Comparison of ENCODE assay signal across 8 mouse cellular contexts in genomic region chr14:108912021-108912875, GRCm38 (mm10). TPM values are rescaled to one million over a fixed set of nuclear protein-coding genes. Genes with fewer than 3 reads are reported as not detected.
DNase-seq lines count a peak whose midpoint lies in the region; ATAC-seq lines count a peak whose summit lies in the region.

No protein-coding gene starts in this region.

- H3K4me2 ChIP-seq in stomach, embryonic 16.5 days (ENCODE audit: low read depth, low read length): peak overlapping the region; percentile 52

- H3K4me1 ChIP-seq in midbrain, embryonic 10.5 days: peaks cover 40% of the 10 kb centered on the region
- 0 out of 2 replicates have a peak, but pooled peaks cover 10% of the 10 kb centered on the region for H3K4me1 ChIP-seq in stomach, embryonic 16.5 days (ENCODE audit: control insufficient read depth, insufficient read depth, low read length)

- intact Hi-C loops in heart, postnatal 36 days (cut with DNase I): no loop called here

- no peak overlapping the region for H3K9ac ChIP-seq in stomach, embryonic 16.5 days (ENCODE audit: low read length)

- ATAC-seq in stomach, embryonic 16.5 days (ENCODE audit: insufficient read depth, low FRiP score): no peak
- ATAC-seq in erythroid progenitor cell, adult 5-6 weeks (replicated peaks; ENCODE audit: low FRiP score, poor library complexity, severe bottlenecking): no peak

- no peaks in the 10 kb centered on the region for H3K36me3 ChIP-seq in midbrain, embryonic 10.5 days
- H3K36me3 ChIP-seq in stomach, embryonic 16.5 days (ENCODE audit: control insufficient read depth, insufficient read depth, low read length): no peaks in the 10 kb centered on the region

- WGBS in midbrain, embryonic 10.5 days: 2% methylated on average over 24 of the region's 24 CpGs
- 5% methylated on average over 24 of the region's 24 CpGs for whole genome bisulfite sequencing in stomach, embryonic 16.5 days

- DNase-seq in heart, adult 11 months: peak; percentile 80
- no peak for DNase-seq in heart, postnatal 36 days
- peak; percentile 87 to 88 for DNase-seq in cerebellum, postnatal 25 days
- DNase-seq in frontal cortex, postnatal 36 days (ENCODE audit: low spot score in 2 of 2): peak; percentile 63 to 66
- DNase-seq in kidney, postnatal 36 days: peak; percentile 19 to 58
- DNase-seq in midbrain, embryonic 10.5 days (ENCODE audit: low spot score): peak; percentile 41

- H3K27me3 ChIP-seq in midbrain, embryonic 10.5 days (ENCODE audit: low read depth, poor library complexity, severe bottlenecking): peaks cover 28% of the 10 kb centered on the region
- H3K27me3 ChIP-seq in stomach, embryonic 16.5 days (ENCODE audit: control insufficient read depth, insufficient read depth, low read length): peaks cover 24% of the 10 kb centered on the region

- H3K4me3 ChIP-seq in midbrain, embryonic 10.5 days: peak overlapping the region; percentile 63
- H3K4me3 ChIP-seq in stomach, embryonic 16.5 days (replicated peaks; ENCODE audit: low read length): peak overlapping the region; percentile 44

- H3K9me3 ChIP-seq in midbrain, embryonic 10.5 days (replicated peaks): no peaks in the 10 kb centered on the region
- no peaks in the 10 kb centered on the region for H3K9me3 ChIP-seq in stomach, embryonic 16.5 days (replicated peaks; ENCODE audit: control insufficient read depth, low read length)

- peak overlapping the region; percentile 81 for H3K27ac ChIP-seq in midbrain, embryonic 10.5 days (replicated peaks)
- H3K27ac ChIP-seq in stomach, embryonic 16.5 days (ENCODE audit: low read length): no peak overlapping the region

RNA-seq across cellular contexts. Expression of gene Slitrk1, which starts 1.7 kb away (rescaled TPM):
- not detected for total RNA-seq in heart, postnatal 36 days (2021)
- polyA plus RNA-seq in midbrain, embryonic 10.5 days (2016; fragmentation: Nextera tagmentation; extraction: Ambion mirVana): 2.0 and 5.4 TPM in 2 replicates
- polyA plus RNA-seq in stomach, embryonic 16.5 days (2015; fragmentation: Nextera tagmentation; extraction: Ambion mirVana): 0.75 and 1.2 TPM in 2 replicates
- total RNA-seq in erythroid progenitor cell, adult 5-6 weeks (2015; ENCODE audit: low replicate concordance): not detected in 2 replicates
- not detected in 2 replicates for total RNA-seq in erythroid progenitor cell, adult 5-6 weeks (2017; ENCODE audit: low replicate concordance)

Comparison
In these comparisons a context has a peak if more than half of its experiments do, and no peak if none do; other contexts are left out.
1. DNase-seq: peak in heart, adult 11 months (single experiment), cerebellum, postnatal 25 days (2 of 2), frontal cortex, postnatal 36 days (2 of 2), kidney, postnatal 36 days (2 of 2) and midbrain, embryonic 10.5 days (single experiment); none in heart, postnatal 36 days (0 of 2).